In genomic region chr16:35153146-35153755, GRCm38 (mm10) we compare ENCODE assay signal across 11 mouse cellular contexts. TPM values are rescaled to one million over a fixed set of nuclear protein-coding genes. Genes with fewer than 3 reads are reported as not detected.
DNase-seq lines count a peak whose midpoint lies in the region; ATAC-seq lines count a peak whose summit lies in the region.
"Had no signal": no experiment of that assay in that cellular context is flagged by ENCODE, and none has a peak within 500 bp of the region (broad histone marks: within the 10 kb centered on the region; RNA-seq: fewer than 3 reads in every experiment).

No protein-coding gene starts in this region.

- intact Hi-C loops in heart, postnatal 14 days (cut with DNase I), result loop anchor here (2.0 kb wide), 1 partner anchor 14 kb away; no protein-coding TSS in a partner anchor

- H3K9ac ChIP-seq in heart, embryonic 15.5 days, result 0 out of 2 replicates have a peak overlapping the region, but pooled peaks have one; percentile 4
- no peak overlapping the region for H3K9ac ChIP-seq in liver, embryonic 11.5 days (ENCODE audit: low read depth, low read length)
- H3K9ac ChIP-seq: liver, postnatal 0 days had no signal

- no peak overlapping the region for H3K27ac ChIP-seq in heart, embryonic 15.5 days
- no peak overlapping the region for H3K27ac ChIP-seq in liver, embryonic 11.5 days (ENCODE audit: low read depth, low read length)
- H3K27ac ChIP-seq: neural tube, embryonic 12.5 days had no signal

- WGBS in heart, embryonic 15.5 days, result 17% methylated on average over 12 of the region's 12 CpGs
- WGBS in liver, embryonic 11.5 days, result 10% methylated on average over 12 of the region's 12 CpGs

- peak overlapping the region; percentile 96; the same call in 1 of the 2 replicates for H3K4me2 ChIP-seq in heart, embryonic 15.5 days
- H3K4me2 ChIP-seq in liver, embryonic 11.5 days, result no peak overlapping the region

- no peaks in the 10 kb centered on the region for H3K9me3 ChIP-seq in heart, embryonic 15.5 days (replicated peaks)
- no peaks in the 10 kb centered on the region for H3K9me3 ChIP-seq in liver, embryonic 11.5 days (ENCODE audit: control insufficient read depth, low read length)
- H3K9me3 ChIP-seq: neural tube, embryonic 12.5 days had no signal

- no peaks in the 10 kb centered on the region for H3K36me3 ChIP-seq in heart, embryonic 15.5 days
- H3K36me3 ChIP-seq in liver, embryonic 11.5 days (ENCODE audit: control insufficient read depth, insufficient read depth, low read length), result no peaks in the 10 kb centered on the region
- H3K36me3 ChIP-seq: neural tube, embryonic 12.5 days had no signal

- 0 out of 2 replicates have a peak overlapping the region, but pooled peaks have one; percentile 84 for H3K4me3 ChIP-seq in heart, embryonic 15.5 days
- no peak overlapping the region for H3K4me3 ChIP-seq in liver, embryonic 11.5 days (ENCODE audit: low read depth, low read length)
- H3K4me3 ChIP-seq: erythroblast, embryonic 14.5 days had no signal

- no peak for DNase-seq in heart, postnatal 14 days
- DNase-seq in Muller cell, postnatal 12 days (ENCODE audit: inconsistent ontology term), result peak; percentile 6
- peak; percentile 30 for DNase-seq in embryo, embryonic 10.5 days (ENCODE audit: low spot score)
- DNase-seq in mesoderm, embryonic 11.5 days (ENCODE audit: low read depth, low spot score), result peak; percentile 10
- no peak for DNase-seq in liver, embryonic 11.5 days (ENCODE audit: low spot score)
- no peak for DNase-seq in kidney, postnatal 10 days
- DNase-seq: liver, postnatal 0 days; thymus, postnatal 14 days had no signal

- H3K27me3 ChIP-seq in heart, embryonic 15.5 days, result peaks cover 60% of the 10 kb centered on the region
- peaks cover 74% of the 10 kb centered on the region for H3K27me3 ChIP-seq in liver, embryonic 11.5 days (replicated peaks; ENCODE audit: control insufficient read depth, insufficient read depth, low read length)

- ATAC-seq in heart, embryonic 15.5 days (replicated peaks; ENCODE audit: insufficient number of reproducible peaks, insufficient read depth, low FRiP score, low read depth), result no peak
- no peak for ATAC-seq in liver, embryonic 11.5 days (replicated peaks; ENCODE audit: low FRiP score)
- ATAC-seq: liver, postnatal 0 days had no signal

- H3K4me1 ChIP-seq in heart, embryonic 15.5 days (replicated peaks), result peaks cover 29% of the 10 kb centered on the region
- H3K4me1 ChIP-seq in liver, embryonic 11.5 days (replicated peaks; ENCODE audit: control insufficient read depth, insufficient read depth, low read length), result no peaks in the 10 kb centered on the region; the same call in 1 of the 2 replicates

RNA-seq across cellular contexts. Expression of gene Adcy5, which starts 1.4 kb away (rescaled TPM):
- 9.2 and 9.7 TPM in 2 replicates for polyA plus RNA-seq in heart, embryonic 15.5 days (2015; fragmentation: Nextera tagmentation; extraction: Ambion mirVana)
- total RNA-seq in heart, postnatal 14 days (2021), result 10 to 100 TPM; 50.4 to 50.9 TPM
- 0.48 and 0.52 TPM in 2 replicates for polyA plus RNA-seq in liver, embryonic 11.5 days (2014; fragmentation: Nextera tagmentation; extraction: Ambion mirVana)
- polyA plus RNA-seq: erythroblast, embryonic 14.5 days had no signal

Comparison
In these comparisons a context has a peak if more than half of its experiments do, and no peak if none do; other contexts are left out.
1. DNase-seq: peak in Muller cell, postnatal 12 days (single experiment), embryo, embryonic 10.5 days (single experiment) and mesoderm, embryonic 11.5 days (single experiment); none in heart, postnatal 14 days (0 of 2), liver, embryonic 11.5 days (single experiment) and kidney, postnatal 10 days (single experiment).